Mouse (Mus musculus) hematopoietic stem cell, adult 5-6 weeks (primary cell): ENCODE measurements at regions not wholly inside any gene's neighbourhood (a gene's known extent, or its start where the extent isn't known, plus 50 kb on each side); places are given as distances from the start of the nearest gene placed in this dataset.
A peak's percentile ranks its signal among the peaks of the same experiment; 100 is the strongest.
"Not testable (repeated sequence)": the region's sequence is repeated elsewhere in the genome, so short reads cannot be mapped to it uniquely, and the experiment has no call there.

Experiments used
- ATAC-seq, 2 experiments: fragments of 125-278 bp in 1 of 2; replicated peaks in 1 of 2; 2 replicates each; pipeline ENCODE4 v1.8.0; 2016 to 2017; ENCODE audit warnings: inconsistent platforms in 2 of 2, mild to moderate bottlenecking in 2 of 2, moderate number of reproducible peaks in 2 of 2, low read depth in 1 of 2, moderate TSS enrichment in 1 of 2; ENCODE audit not compliant: low FRiP score in 2 of 2, poor library complexity in 2 of 2, severe bottlenecking in 2 of 2, insufficient read depth in 1 of 2, low TSS enrichment in 1 of 2

DNA sequence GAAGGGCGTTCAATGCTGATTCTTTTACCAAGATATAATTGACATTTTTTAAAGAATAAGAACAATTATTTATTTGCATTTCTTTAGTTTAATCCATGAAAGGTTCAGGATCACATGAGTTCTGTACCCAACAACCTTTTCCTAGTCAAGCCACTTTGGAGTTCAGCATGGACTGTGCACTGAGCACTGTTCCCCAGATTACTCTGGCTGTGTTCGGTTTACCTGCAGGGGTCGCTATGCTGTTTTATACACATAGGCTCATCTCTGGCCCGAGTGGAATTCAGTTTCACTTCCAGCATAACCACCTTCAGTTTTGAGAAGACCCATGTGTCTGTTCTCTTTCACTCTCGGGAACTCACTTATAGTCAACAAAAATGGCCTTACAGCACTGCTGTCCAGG lies 93.5 kb upstream of the Smarcad1 start:
- ATAC-seq, result not testable (repeated sequence)

GRCm38 (mm10) chr6:64961608-64962486 lies 80.5 kb upstream of the Smarcad1 start:
- no peak for ATAC-seq

DNA sequence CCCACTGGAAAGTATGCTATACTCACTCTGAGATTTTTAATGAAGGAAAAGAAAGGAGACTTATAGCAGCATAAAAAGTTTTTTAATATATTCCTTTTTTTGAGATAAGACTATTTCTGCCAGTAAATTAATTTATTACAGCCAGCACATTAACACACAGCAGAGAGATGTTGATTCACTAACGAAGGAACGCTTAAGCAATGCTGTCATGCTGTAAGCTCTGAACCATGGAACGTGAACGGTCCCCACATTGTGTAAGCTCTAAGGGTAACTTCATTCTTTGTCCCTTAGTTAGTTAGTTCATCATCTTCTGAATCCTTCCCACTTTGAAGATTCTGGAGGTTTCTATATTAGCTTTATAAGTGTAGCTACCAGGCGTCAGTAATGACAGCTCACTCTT lies 79.8 kb upstream of the Smarcad1 start:
- no peak for ATAC-seq

GRCm38 (mm10) chr6:64964664-64965063 lies 77.7 kb upstream of the Smarcad1 start:
- ATAC-seq, result no peak

- ATAC-seq, result no peak
Observed at GRCm38 (mm10) chr6:64965203-64965602, 77.2 kb upstream of the Smarcad1 start.

DNA sequence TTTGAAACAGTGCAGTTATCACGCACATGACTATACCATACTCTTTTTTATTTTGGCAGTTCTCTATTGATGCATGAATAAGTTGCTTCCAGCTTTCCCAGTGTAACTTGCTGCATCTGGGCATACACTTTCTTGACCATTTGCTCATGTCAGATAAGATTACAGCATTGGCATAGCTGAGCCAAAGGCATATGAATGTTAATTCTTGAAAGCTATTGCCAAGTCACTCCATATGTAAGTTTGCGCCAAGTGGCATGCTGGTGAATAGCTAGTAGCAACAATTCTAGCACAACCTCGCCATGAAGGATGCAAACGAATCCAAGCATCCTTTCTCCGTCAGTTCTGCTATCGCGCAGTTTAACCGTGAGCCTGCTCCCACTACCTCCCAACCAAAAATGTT lies 72.2 kb upstream of the Smarcad1 start:
- no peak for ATAC-seq

DNA sequence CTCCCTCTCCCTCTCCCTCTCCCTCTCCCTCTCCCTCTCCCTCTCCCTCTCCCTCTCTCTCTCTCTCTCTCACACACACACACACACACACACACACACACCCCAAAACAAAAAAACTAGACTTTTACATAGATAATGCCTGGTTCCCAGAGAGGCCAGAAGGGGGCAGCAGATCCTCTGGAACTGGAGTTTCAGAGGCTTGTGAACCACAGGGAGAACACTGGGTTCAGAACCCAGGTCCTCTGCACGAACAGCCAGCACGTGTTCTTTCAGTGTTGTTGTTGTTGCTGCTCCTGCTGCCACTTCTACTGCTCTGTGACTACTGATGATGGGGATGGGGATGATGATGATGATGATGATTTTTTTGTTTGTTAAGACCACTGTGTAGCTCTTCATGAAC lies 68.4 kb upstream of the Smarcad1 start:
- ATAC-seq, result peak; percentile 32 to 65; a peak in 2 of 4 replicates

- ATAC-seq, result not testable (repeated sequence)
Observed at GRCm38 (mm10) chr6:64974453-64974852, 67.9 kb upstream of the Smarcad1 start.

DNA sequence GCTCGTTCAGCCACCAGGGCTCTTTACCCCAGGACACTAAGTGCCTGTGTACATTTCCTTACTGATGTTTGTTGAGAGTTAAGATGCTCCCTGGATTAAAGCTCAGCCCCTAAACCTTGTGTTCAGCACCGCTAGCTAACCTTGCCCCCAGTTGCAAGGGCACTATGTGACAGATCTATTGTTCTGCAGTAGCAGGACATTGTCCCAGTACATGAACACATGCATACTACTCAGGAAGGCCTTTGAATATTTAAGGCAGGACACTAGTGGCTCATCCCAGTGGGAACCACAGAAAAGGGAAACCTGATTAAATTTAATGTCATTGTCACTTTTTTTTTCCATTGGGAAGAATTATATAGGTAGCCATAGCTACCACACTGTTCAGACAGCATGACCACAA lies 60.3 kb upstream of the Smarcad1 start:
- no peak for ATAC-seq
